Mouse (Mus musculus): Measurements from ENCODE around the gene Gas7.

DNA sequence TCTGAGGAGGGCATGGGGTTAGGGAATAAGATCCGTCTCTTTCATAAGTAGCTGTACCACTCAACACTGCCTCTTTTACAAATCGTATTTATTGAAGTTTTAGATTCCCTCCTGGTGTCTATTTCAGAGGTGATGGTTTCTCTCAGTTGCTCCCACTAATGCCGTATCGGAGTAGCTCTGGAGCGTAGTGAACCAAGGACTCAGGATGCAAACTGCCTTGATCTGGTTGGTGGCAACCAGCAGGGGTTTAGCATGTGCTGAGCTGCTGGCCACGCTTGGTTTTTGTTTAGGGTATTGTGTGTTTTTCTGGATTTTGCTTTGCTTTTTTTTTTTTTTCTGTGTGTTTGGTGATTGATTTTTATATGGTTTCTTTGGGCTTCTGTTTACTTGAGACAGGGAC lies 141.6 kb downstream of the Gas7 start:
- TF ChIP-seq POLR2A (IDR thresholded peaks at IDR 0.05; ENCODE audit: insufficient read depth, low read depth, low read length) (no peak), CTCF (IDR thresholded peaks at IDR 0.05) (no peak)

All from heart, adult 2 months (tissue).